Mouse (Mus musculus) hindbrain, embryonic 15.5 days (tissue): ENCODE data around the gene Rnls. TPM values are rescaled to one million over a fixed set of nuclear protein-coding genes. Genes with fewer than 3 reads are reported as not detected.
"Not testable (repeated sequence)": the region's sequence is repeated elsewhere in the genome, so short reads cannot be mapped to it uniquely, and the experiment has no call there.

ENCODE experiments used
- ATAC-seq: fragments of 200-750 bp; cut with Nextera tagmentation; 2 replicates; pipeline ENCODE4 v1.8.0; 2017; ENCODE audit warnings: low read depth, moderate number of reproducible peaks, moderate TSS enrichment; ENCODE audit not compliant: low FRiP score
- H3K27ac ChIP-seq: fragments of 300-500 bp; sonication (generic); replicated peaks from 2 replicates; pipeline ENCODE4 v1.5.1; 2015; ENCODE audit warnings: mild to moderate bottlenecking, inconsistent platforms
- H3K27me3 ChIP-seq: fragments of 300-500 bp; sonication (generic); 2 replicates; pipeline ENCODE4 v1.6.1; 2015; ENCODE audit warnings: control low read depth, inconsistent platforms
- H3K36me3 ChIP-seq: fragments of 300-500 bp; sonication (generic); 2 replicates; pipeline ENCODE4 v1.6.1; 2015; ENCODE audit warnings: control low read depth, inconsistent platforms
- H3K4me1 ChIP-seq: fragments of 300-500 bp; sonication (generic); replicated peaks from 2 replicates; pipeline ENCODE4 v1.6.1; 2015; ENCODE audit warnings: control low read depth, inconsistent platforms
- H3K4me2 ChIP-seq: fragments of 300-500 bp; sonication (generic); 2 replicates; pipeline ENCODE4 v1.6.1; 2015; ENCODE audit warnings: moderate library complexity, mild to moderate bottlenecking, inconsistent platforms
- H3K4me3 ChIP-seq: fragments of 300-500 bp; sonication (generic); 2 replicates; pipeline ENCODE4 v1.5.1; 2015; ENCODE audit warnings: mild to moderate bottlenecking, inconsistent platforms
- H3K9ac ChIP-seq: fragments of 300-500 bp; sonication (generic); 2 replicates; pipeline ENCODE4 v1.6.1; 2015; ENCODE audit warnings: inconsistent platforms
- H3K9me3 ChIP-seq: fragments of 300-500 bp; sonication (generic); 2 replicates; pipeline ENCODE4 v1.6.1; 2016; ENCODE audit warnings: control low read depth, inconsistent platforms
- WGBS: fragments of 180-500 bp; shearing (Covaris S2); methylation state at CpG from one replicate; pipeline ENCODE4 v1.1.7; 2015; 5-methylcytosine and 5-hydroxymethylcytosine counted together
- polyA plus RNA-seq: library from polyadenylated mRNA; unstranded; fragments of >200 nt; fragmentation: Nextera tagmentation; extraction: Ambion mirVana; gene quantifications from 2 replicates; pipeline ENCODE4 v1.2.1, GENCODE M21; 2015

Gene Rnls
- polyA plus RNA-seq: 8.8 and 9.7 TPM in 2 replicates

GRCm38 (mm10) chr19:33391651-33392382 lies at the start of gene Rnls:
Gene Rnls (minus strand): TSS chr19:33392295.
- no peaks in the 10 kb centered on the region for H3K27me3 ChIP-seq
- WGBS: 1% methylated on average over 48 of the region's 48 CpGs

GRCm38 (mm10) chr19:33429457-33429856 lies 37.4 kb upstream of the Rnls start:
- H3K9ac ChIP-seq: no peak overlapping the region
- no peak overlapping the region for H3K27ac ChIP-seq
- ATAC-seq: no peak
- no peak overlapping the region for H3K4me3 ChIP-seq
- 51% methylated on average over 2 of the region's 2 CpGs for WGBS
- H3K27me3 ChIP-seq: no peaks in the 10 kb centered on the region
- no peaks in the 10 kb centered on the region for H3K4me1 ChIP-seq
- H3K36me3 ChIP-seq: no peaks in the 10 kb centered on the region
- H3K9me3 ChIP-seq: no peaks in the 10 kb centered on the region
- H3K4me2 ChIP-seq: no peak overlapping the region

More at GRCm38 (mm10) chr19:33391651-33392382, at the start of gene Rnls:
- H3K4me1 ChIP-seq: no peaks in the 10 kb centered on the region
- peak within 1 kb of the TSS; percentile 93 for H3K27ac ChIP-seq
- H3K9me3 ChIP-seq: 0 out of 2 replicates have a peak, but pooled peaks cover 5% of the 10 kb centered on the region
- peak; percentile 99 for ATAC-seq
- peak within 1 kb of the TSS; percentile 68 for H3K4me3 ChIP-seq
- H3K36me3 ChIP-seq: no peaks in the 10 kb centered on the region; the same call in 1 of the 2 replicates
- H3K9ac ChIP-seq: peak within 1 kb of the TSS; percentile 70
- H3K4me2 ChIP-seq: peak within 1 kb of the TSS; percentile 80

GRCm38 (mm10) chr19:33419368-33419767 lies 27.3 kb upstream of the Rnls start:
- WGBS: 89% methylated on average over 9 of the region's 9 CpGs

GRCm38 (mm10) chr19:33380825-33381224 lies 11.3 kb downstream of the Rnls start:
- no peak for ATAC-seq
- Histone ChIP-seq H3K9me3 (no peaks in the 10 kb centered on the region), H3K27ac (no peak overlapping the region), H3K4me3 (no peak overlapping the region), H3K4me2 (no peak overlapping the region), H3K4me1 (no peaks in the 10 kb centered on the region), H3K36me3 (no peaks in the 10 kb centered on the region), H3K9ac (no peak overlapping the region), H3K27me3 (no peaks in the 10 kb centered on the region)
- 82% methylated on average over 2 of the region's 2 CpGs for WGBS

More at GRCm38 (mm10) chr19:33419368-33419767, 27.3 kb upstream of the Rnls start:
- H3K4me2 ChIP-seq, H3K4me3 ChIP-seq, H3K9ac ChIP-seq, H3K9me3 ChIP-seq, H3K27me3 ChIP-seq, H3K4me1 ChIP-seq, ATAC-seq, H3K27ac ChIP-seq, H3K36me3 ChIP-seq: not testable (repeated sequence)

GRCm38 (mm10) chr19:33380386-33380785 lies 11.7 kb downstream of the Rnls start:
- Histone ChIP-seq H3K4me1 (no peaks in the 10 kb centered on the region), H3K4me2 (no peak overlapping the region), H3K9ac (no peak overlapping the region), H3K27ac (no peak overlapping the region), H3K27me3 (no peaks in the 10 kb centered on the region), H3K9me3 (no peaks in the 10 kb centered on the region), H3K36me3 (no peaks in the 10 kb centered on the region), H3K4me3 (no peak overlapping the region)
- 14% methylated on average over 3 of the region's 3 CpGs for WGBS
- ATAC-seq: peak; percentile 56; the same call in 1 of the 2 replicates

GRCm38 (mm10) chr19:33368808-33369207 lies 23.3 kb downstream of the Rnls start:
- no peaks in the 10 kb centered on the region for H3K4me1 ChIP-seq
- no peak overlapping the region for H3K9ac ChIP-seq

GRCm38 (mm10) chr19:33366661-33367060 lies 25.4 kb downstream of the Rnls start:
- no peaks in the 10 kb centered on the region for H3K4me1 ChIP-seq
- ATAC-seq: peak; percentile 87
- no peak overlapping the region for H3K27ac ChIP-seq
- H3K9me3 ChIP-seq: no peaks in the 10 kb centered on the region
- no peak overlapping the region for H3K9ac ChIP-seq
- no peak overlapping the region for H3K4me2 ChIP-seq
- H3K27me3 ChIP-seq: no peaks in the 10 kb centered on the region
- H3K36me3 ChIP-seq: no peaks in the 10 kb centered on the region
- no peak overlapping the region for H3K4me3 ChIP-seq
- WGBS: 10% methylated on average over 3 of the region's 3 CpGs

More at GRCm38 (mm10) chr19:33368808-33369207, 23.3 kb downstream of the Rnls start:
- H3K27me3 ChIP-seq: no peaks in the 10 kb centered on the region
- no peak for ATAC-seq
- H3K9me3 ChIP-seq: no peaks in the 10 kb centered on the region
- H3K4me3 ChIP-seq: no peak overlapping the region
- H3K36me3 ChIP-seq: no peaks in the 10 kb centered on the region
- WGBS: 80% methylated on average over 2 of the region's 2 CpGs
- no peak overlapping the region for H3K27ac ChIP-seq
- no peak overlapping the region for H3K4me2 ChIP-seq

- no peak for ATAC-seq
- H3K9me3 ChIP-seq: no peaks in the 10 kb centered on the region
- H3K36me3 ChIP-seq: no peaks in the 10 kb centered on the region
- H3K9ac ChIP-seq: no peak overlapping the region
- no peak overlapping the region for H3K4me2 ChIP-seq
- H3K27me3 ChIP-seq: no peaks in the 10 kb centered on the region
- WGBS: 42% methylated on average over 3 of the region's 3 CpGs
- H3K4me1 ChIP-seq: no peaks in the 10 kb centered on the region
- no peak overlapping the region for H3K27ac ChIP-seq
- H3K4me3 ChIP-seq: no peak overlapping the region
Observed at GRCm38 (mm10) chr19:33357019-33357418, 35.1 kb downstream of the Rnls start.

GRCm38 (mm10) chr19:33340119-33340518 lies 52.0 kb downstream of the Rnls start:
- H3K36me3 ChIP-seq: no peaks in the 10 kb centered on the region
- 98% methylated on average over 1 of the region's 1 CpGs for WGBS
- no peaks in the 10 kb centered on the region for H3K27me3 ChIP-seq

GRCm38 (mm10) chr19:33326706-33327641 lies 65.1 kb downstream of the Rnls start:
- no peaks in the 10 kb centered on the region for H3K36me3 ChIP-seq
- no peaks in the 10 kb centered on the region for H3K4me1 ChIP-seq
- H3K27ac ChIP-seq: no peak overlapping the region
- H3K9ac ChIP-seq: no peak overlapping the region
- H3K9me3 ChIP-seq: no peaks in the 10 kb centered on the region
- H3K4me2 ChIP-seq: no peak overlapping the region
- H3K4me3 ChIP-seq: no peak overlapping the region
- ATAC-seq: no peak
- 79% methylated on average over 4 of the region's 4 CpGs for WGBS
- H3K27me3 ChIP-seq: no peaks in the 10 kb centered on the region

More at GRCm38 (mm10) chr19:33340119-33340518, 52.0 kb downstream of the Rnls start:
- H3K9ac ChIP-seq: no peak overlapping the region
- H3K4me2 ChIP-seq: no peak overlapping the region
- no peak overlapping the region for H3K4me3 ChIP-seq
- H3K27ac ChIP-seq: no peak overlapping the region
- ATAC-seq: no peak
- no peaks in the 10 kb centered on the region for H3K4me1 ChIP-seq
- H3K9me3 ChIP-seq: no peaks in the 10 kb centered on the region

GRCm38 (mm10) chr19:33318785-33319184 lies 73.3 kb downstream of the Rnls start:
- Histone ChIP-seq H3K9ac (no peak overlapping the region), H3K36me3 (no peaks in the 10 kb centered on the region), H3K9me3 (no peaks in the 10 kb centered on the region), H3K4me3 (no peak overlapping the region), H3K27me3 (no peaks in the 10 kb centered on the region), H3K4me2 (no peak overlapping the region), H3K4me1 (no peaks in the 10 kb centered on the region), H3K27ac (no peak overlapping the region)
- 64% methylated on average over 1 of the region's 1 CpGs for WGBS
- no peak for ATAC-seq

- no peaks in the 10 kb centered on the region for H3K4me1 ChIP-seq
- 79% methylated on average over 4 of the region's 4 CpGs for WGBS
- no peaks in the 10 kb centered on the region for H3K27me3 ChIP-seq
- no peak overlapping the region for H3K4me2 ChIP-seq
- no peak overlapping the region for H3K4me3 ChIP-seq
- no peaks in the 10 kb centered on the region for H3K36me3 ChIP-seq
- no peaks in the 10 kb centered on the region for H3K9me3 ChIP-seq
- ATAC-seq: no peak
- no peak overlapping the region for H3K9ac ChIP-seq
- no peak overlapping the region for H3K27ac ChIP-seq
Observed at GRCm38 (mm10) chr19:33317130-33317529, 75.0 kb downstream of the Rnls start.
